Mouse (Mus musculus) bone marrow macrophage, adult 2 months (primary cell): ENCODE measurements at regions not wholly inside any gene's neighbourhood (a gene's known extent, or its start where the extent isn't known, plus 50 kb on each side); places are given as distances from the start of the nearest gene placed in this dataset.

Experiments used
- H3K27ac ChIP-seq: 2 replicates; pipeline ENCODE4 v1.5.1; 2012; ENCODE audit warnings: low read depth, low read length; ENCODE audit not compliant: insufficient read depth
- H3K4me1 ChIP-seq: 2 replicates; pipeline ENCODE4 v1.6.1; 2012; ENCODE audit warnings: low read length; ENCODE audit not compliant: control insufficient read depth, insufficient read depth
- H3K4me3 ChIP-seq: 2 replicates; pipeline ENCODE4 v1.5.1; 2012; ENCODE audit warnings: mild to moderate bottlenecking, low read length, moderate library complexity; ENCODE audit not compliant: insufficient read depth
- CTCF ChIP-seq: IDR thresholded peaks from 2 replicates; pipeline ENCODE4 v1.5.1; 2012; ENCODE audit warnings: low read depth, mild to moderate bottlenecking, low read length, moderate library complexity
- POLR2A ChIP-seq: IDR thresholded peaks from 2 replicates; pipeline ENCODE4 v1.6.1; 2012; ENCODE audit warnings: mild to moderate bottlenecking, low read depth, low read length, borderline replicate concordance

- no peak overlapping the region for H3K27ac ChIP-seq
- H3K4me3 ChIP-seq = no peak overlapping the region
- TF ChIP-seq CTCF (no peak), POLR2A (no peak)
- H3K4me1 ChIP-seq = peaks cover 2% of the 10 kb centered on the region; the same call in 1 of the 2 replicates
Observed at GRCm38 (mm10) chr1:142605224-142605623, 1035.2 kb upstream of the B3galt2 start.

DNA sequence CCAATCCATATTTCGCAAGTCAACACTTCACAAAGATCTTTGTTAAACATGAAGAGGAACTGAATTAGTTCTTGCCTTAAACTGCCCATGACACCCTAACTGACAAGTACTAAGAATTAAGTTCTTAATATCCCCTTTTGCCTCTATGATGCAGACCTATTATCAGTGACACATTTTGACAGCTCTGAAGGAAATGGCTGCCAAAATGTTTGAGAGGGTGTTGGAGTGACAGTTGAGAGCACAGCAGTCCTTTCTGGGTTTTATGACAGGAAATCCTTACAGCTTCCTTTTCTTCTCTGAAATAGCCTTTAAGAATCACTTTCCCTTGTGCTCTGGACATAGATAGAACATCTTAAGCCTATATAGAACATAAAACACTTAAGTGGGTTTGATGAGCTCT lies 1034.4 kb upstream of the B3galt2 start:
- Histone ChIP-seq H3K4me1 (peaks cover 2% of the 10 kb centered on the region; the same call in 1 of the 2 replicates), H3K4me3 (no peak overlapping the region), H3K27ac (no peak overlapping the region)
- no peak for TF ChIP-seq POLR2A
- no peak for TF ChIP-seq CTCF

DNA sequence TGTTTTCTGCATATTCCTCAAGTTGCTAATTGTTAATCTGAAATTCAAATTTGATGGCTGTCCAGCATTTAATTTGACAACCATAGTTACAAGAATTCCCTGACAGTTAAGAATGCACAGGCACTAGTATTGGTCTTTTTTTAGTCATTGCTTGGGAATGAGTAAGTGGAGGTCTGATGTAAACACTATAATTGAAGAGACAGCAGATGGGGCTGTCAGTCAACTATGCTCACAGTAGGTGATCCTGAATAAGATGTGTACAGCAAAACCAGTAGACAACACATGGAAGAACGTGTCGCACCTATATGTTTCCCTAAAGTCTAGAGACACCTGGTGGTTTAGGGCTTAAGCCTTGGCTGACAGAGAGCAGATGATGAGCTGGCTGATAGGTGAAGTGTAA lies 1019.0 kb upstream of the B3galt2 start:
- Histone ChIP-seq H3K4me3 (no peak overlapping the region), H3K4me1 (no peaks in the 10 kb centered on the region), H3K27ac (no peak overlapping the region)
- TF ChIP-seq CTCF (no peak), POLR2A (no peak)

GRCm38 (mm10) chr1:142624303-142624702 lies 1016.2 kb upstream of the B3galt2 start:
- TF ChIP-seq CTCF = no peak
- no peak for TF ChIP-seq POLR2A
- H3K4me1 ChIP-seq = no peaks in the 10 kb centered on the region
- H3K27ac ChIP-seq = no peak overlapping the region
- H3K4me3 ChIP-seq = no peak overlapping the region

DNA sequence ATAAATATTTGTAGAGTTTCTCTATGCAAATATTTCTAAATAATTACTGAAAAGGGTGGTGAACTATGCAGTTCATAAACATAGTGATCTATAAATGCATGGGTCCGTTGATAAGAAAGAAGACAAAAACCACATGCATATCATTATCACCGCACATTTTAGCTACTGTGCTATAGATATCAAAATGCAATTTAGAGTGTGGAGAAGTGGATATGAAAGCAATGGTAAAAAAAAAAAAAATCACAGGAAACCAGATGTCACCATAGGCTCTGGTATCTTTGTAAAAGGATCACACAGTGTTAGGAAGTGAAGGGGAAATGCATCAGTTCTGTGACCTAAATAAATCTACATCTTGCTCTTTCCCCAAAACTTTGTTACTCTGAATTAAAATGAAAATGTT lies 985.2 kb upstream of the B3galt2 start:
- Histone ChIP-seq H3K4me3 (no peak overlapping the region), H3K4me1 (no peaks in the 10 kb centered on the region)
- no peak for TF ChIP-seq POLR2A
- no peak for TF ChIP-seq CTCF

GRCm38 (mm10) chr1:142665262-142665661 lies 975.2 kb upstream of the B3galt2 start:
- H3K4me1 ChIP-seq = no peaks in the 10 kb centered on the region

More for the DNA sequence above, 985.2 kb upstream of the B3galt2 start:
- H3K27ac ChIP-seq = no peak overlapping the region

DNA sequence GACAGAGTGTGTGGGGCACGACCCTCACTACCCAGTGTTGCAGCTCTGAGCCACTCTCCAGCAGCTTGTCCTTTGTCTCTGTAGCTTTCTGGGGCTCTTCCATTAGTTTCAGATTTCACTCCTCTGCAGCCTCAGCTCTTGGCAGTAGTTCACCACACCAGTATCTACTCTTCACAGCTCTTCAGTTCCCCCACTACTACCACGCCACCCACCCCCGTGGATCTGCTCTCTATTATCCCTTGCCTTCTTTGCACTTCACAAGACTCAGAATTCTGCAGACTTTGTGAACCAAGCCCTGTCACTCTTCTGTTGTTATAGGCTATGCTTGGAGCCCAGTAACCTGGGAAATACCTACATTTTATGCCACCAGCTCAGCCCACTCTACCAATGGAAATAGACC lies 960.5 kb upstream of the B3galt2 start:
- TF ChIP-seq CTCF (no peak), POLR2A (no peak)
- Histone ChIP-seq H3K4me3 (no peak overlapping the region), H3K4me1 (peaks cover 2% of the 10 kb centered on the region), H3K27ac (no peak overlapping the region)

More at GRCm38 (mm10) chr1:142665262-142665661, 975.2 kb upstream of the B3galt2 start:
- TF ChIP-seq POLR2A (no peak), CTCF (no peak)
- no peak overlapping the region for H3K4me3 ChIP-seq
- peak overlapping the region; percentile 23; the same call in 1 of the 2 replicates for H3K27ac ChIP-seq

GRCm38 (mm10) chr1:142688828-142689227 lies 951.6 kb upstream of the B3galt2 start:
- no peak for TF ChIP-seq CTCF
- TF ChIP-seq POLR2A = no peak
- H3K4me3 ChIP-seq = no peak overlapping the region

DNA sequence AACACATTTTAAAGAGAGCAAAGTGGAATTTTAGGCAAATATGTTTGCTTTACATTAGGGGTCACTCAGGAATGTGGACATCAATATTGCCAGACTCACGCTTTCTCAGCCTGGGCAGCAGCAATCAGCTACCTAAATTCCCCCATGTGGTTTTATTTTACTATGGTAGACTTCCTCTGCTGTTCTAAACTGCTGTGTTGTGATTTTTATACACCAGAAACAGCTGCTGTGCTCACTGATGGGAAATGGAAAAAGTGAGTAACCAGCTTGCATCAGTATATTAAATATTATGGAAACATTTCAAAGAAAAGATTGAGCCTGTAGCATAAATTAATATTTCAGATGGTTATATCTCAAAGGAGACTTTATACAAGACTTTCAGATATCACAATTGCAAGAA lies 945.3 kb upstream of the B3galt2 start:
- no peak overlapping the region for H3K4me3 ChIP-seq
- peak overlapping the region; percentile 13 for H3K27ac ChIP-seq
- TF ChIP-seq POLR2A (no peak), CTCF (no peak)
- peaks cover 6% of the 10 kb centered on the region for H3K4me1 ChIP-seq

More at GRCm38 (mm10) chr1:142688828-142689227, 951.6 kb upstream of the B3galt2 start:
- H3K4me1 ChIP-seq = peaks cover 5% of the 10 kb centered on the region
- H3K27ac ChIP-seq = no peak overlapping the region

DNA sequence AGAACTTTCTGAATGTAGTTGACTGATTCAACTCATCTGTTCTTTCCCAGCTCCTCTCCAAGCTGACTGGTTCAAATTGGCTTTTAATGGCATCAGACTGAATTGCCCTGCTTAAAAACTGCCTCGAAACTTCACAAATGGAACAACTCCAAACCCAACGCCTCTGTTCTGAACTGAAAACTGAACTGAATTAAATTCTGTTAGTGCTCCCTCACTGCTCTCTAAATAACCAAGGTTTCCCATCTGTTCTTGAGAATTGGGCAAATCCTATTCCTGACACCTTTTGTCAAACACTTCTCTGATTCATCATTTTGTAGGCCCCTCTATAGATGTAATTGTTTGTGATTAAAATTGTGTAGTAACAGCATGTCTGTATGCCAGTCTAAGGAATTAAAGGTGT lies 932.2 kb upstream of the B3galt2 start:
- Histone ChIP-seq H3K4me1 (peaks cover 2% of the 10 kb centered on the region), H3K27ac (no peak overlapping the region), H3K4me3 (no peak overlapping the region)
- TF ChIP-seq POLR2A = no peak
- no peak for TF ChIP-seq CTCF

DNA sequence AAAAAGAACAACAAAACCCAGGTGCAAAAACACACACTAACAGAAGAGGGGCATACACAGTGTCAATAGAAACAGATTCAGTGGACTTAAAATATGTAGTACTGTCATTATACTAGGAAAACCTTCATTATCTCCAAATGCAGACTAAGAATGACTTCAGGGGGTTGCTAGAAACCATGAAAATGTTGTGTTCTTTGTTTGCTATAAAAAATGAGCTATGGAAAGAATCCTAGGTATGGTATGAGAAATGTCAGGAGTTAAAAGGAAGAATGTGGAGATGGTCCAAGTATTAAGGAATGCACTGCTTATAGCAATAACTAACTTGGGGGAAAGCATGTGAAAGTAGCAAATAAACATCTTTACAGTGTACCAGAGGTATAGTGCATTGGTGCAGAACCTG lies 910.2 kb upstream of the B3galt2 start:
- TF ChIP-seq CTCF = no peak
- TF ChIP-seq POLR2A = no peak
- no peak overlapping the region for H3K27ac ChIP-seq
- H3K4me1 ChIP-seq = no peaks in the 10 kb centered on the region
- H3K4me3 ChIP-seq = no peak overlapping the region
